Mouse (Mus musculus): ENCODE data around the gene Ubxn7.

DNA sequence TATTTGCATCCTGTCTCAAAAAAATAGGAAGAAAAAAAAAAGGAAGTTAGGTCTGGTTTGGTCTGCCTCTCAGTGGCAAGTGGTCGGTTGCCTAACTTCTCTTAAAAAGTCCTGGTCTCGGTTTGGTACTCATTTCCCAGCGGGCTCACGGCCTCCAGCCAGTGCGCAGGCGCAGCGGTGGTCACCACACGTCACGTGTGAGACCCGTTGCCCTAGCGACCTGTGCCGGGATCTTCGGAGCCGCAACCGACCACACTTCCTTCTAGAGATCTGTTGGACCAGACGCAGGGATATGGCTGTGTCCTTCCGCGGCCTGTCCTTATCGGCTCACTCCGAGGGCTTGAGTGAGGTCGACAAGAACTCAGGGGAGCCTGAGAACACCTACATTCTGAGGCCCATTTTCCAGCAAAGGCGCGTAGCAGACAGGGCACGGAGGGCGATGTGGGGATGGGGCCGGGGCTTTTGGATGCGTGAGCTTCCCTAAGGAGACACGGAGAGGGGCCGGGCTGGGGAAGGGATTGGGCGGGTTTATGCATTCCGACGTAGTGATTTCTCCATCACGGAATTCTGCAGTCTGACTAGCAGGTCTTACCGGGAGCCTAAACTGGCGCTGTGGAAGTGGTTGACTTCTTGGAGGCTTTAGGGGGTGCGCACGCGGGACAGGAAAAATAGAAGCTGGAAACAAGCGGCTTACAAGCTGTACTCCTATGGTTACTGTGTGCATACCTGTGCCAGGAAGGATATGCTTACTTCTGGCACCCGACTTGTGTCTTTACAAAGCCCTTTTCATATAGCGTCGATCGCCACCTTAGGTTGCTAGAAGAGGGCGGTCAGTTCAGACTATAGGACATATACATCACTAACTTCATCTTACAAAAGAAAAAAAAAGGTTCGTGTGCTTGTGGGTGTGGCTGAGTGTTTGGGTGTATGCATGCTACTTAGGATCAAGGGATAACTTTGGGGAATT is 87.7 kb downstream of the Ubxn7 start, which contains the start of gene Tctex1d2:
- no peak for TF ChIP-seq GATA1 (IDR thresholded peaks at IDR 0.05; ENCODE audit: low read length)
- TF ChIP-seq TAL1 (IDR thresholded peaks at IDR 0.05; ENCODE audit: low read length) = no peak
